Mouse (Mus musculus) kidney, postnatal 0 days (tissue): ENCODE results near the gene Hist1h3a. TPM values are rescaled to one million over a fixed set of nuclear protein-coding genes. Genes with fewer than 3 reads are reported as not detected.
"Not testable (repeated sequence)": the region's sequence is repeated elsewhere in the genome, so short reads cannot be mapped to it uniquely, and the experiment has no call there.

Source experiments
- ATAC-seq: fragments of 200-750 bp; cut with Nextera tagmentation; replicated peaks from 2 replicates; pipeline ENCODE4 v1.8.0; 2017; ENCODE audit warnings: low read depth, moderate number of reproducible peaks, moderate TSS enrichment, moderate library complexity; ENCODE audit not compliant: low FRiP score
- DNase-seq: peaks from one replicate; pipeline ENCODE4 v3.0.0-alpha.2; 2016; ENCODE audit warnings: low spot score
- H3K27ac ChIP-seq: fragments of 300-500 bp; sonication (generic); 2 replicates; pipeline ENCODE4 v1.5.1; 2014; ENCODE audit warnings: mild to moderate bottlenecking
- H3K27me3 ChIP-seq: fragments of 300-500 bp; sonication (generic); 2 replicates; pipeline ENCODE4 v1.6.1; 2014; ENCODE audit warnings: low read length, mixed read lengths; ENCODE audit not compliant: insufficient read depth
- H3K36me3 ChIP-seq: fragments of 300-500 bp; sonication (generic); 2 replicates; pipeline ENCODE4 v1.6.1; 2014; ENCODE audit warnings: low read length, mixed read lengths; ENCODE audit not compliant: insufficient read depth
- H3K4me1 ChIP-seq: fragments of 300-500 bp; sonication (generic); replicated peaks from 2 replicates; pipeline ENCODE4 v1.6.1; 2014; ENCODE audit warnings: antibody characterized with exemption, low read length, mixed read lengths; ENCODE audit not compliant: insufficient read depth
- H3K4me2 ChIP-seq: fragments of 300-500 bp; sonication (generic); 2 replicates; pipeline ENCODE4 v1.6.1; 2014; ENCODE audit warnings: mild to moderate bottlenecking, low read length, moderate library complexity, mixed read lengths
- H3K4me3 ChIP-seq: fragments of 300-500 bp; sonication (generic); replicated peaks from 2 replicates; pipeline ENCODE4 v1.5.1; 2014; ENCODE audit warnings: low read depth, low read length
- H3K9ac ChIP-seq: fragments of 300-500 bp; sonication (generic); 2 replicates; pipeline ENCODE4 v1.6.1; 2014; ENCODE audit warnings: low read depth, low read length
- H3K9me3 ChIP-seq: fragments of 300-500 bp; sonication (generic); replicated peaks from 2 replicates; pipeline ENCODE4 v1.6.1; 2016; ENCODE audit warnings: low read length, inconsistent platforms, mixed read lengths
- CTCF ChIP-seq: IDR thresholded peaks from 2 replicates; pipeline ENCODE4 v1.5.1; 2016; ENCODE audit warnings: antibody characterized with exemption, low read depth, mild to moderate bottlenecking, moderate library complexity
- WGBS: fragments of 180-500 bp; shearing (Covaris S2); extraction: QIAGEN DNeasy Blood & Tissue Kit; methylation state at CpG from one replicate; pipeline ENCODE4 v1.1.7; 2014; 5-methylcytosine and 5-hydroxymethylcytosine counted together
- polyA plus RNA-seq: library from polyadenylated mRNA; unstranded; fragments of >200 nt; fragmentation: Nextera tagmentation; extraction: Ambion mirVana; gene quantifications from 2 replicates; pipeline ENCODE4 v1.2.1, GENCODE M21; 2015

The Hist1h3a gene
- polyA plus RNA-seq, 1 experiment from 2014 or later, result 6.7 TPM

- no peaks in the 10 kb centered on the region for H3K36me3 ChIP-seq
- ATAC-seq (no peak), DNase-seq (no peak)
- H3K4me3 ChIP-seq, result no peak overlapping the region
- 97% methylated on average over 7 of the region's 7 CpGs for WGBS
- H3K4me2 ChIP-seq, result no peak overlapping the region
- no peak overlapping the region for H3K9ac ChIP-seq
- no peak for TF ChIP-seq CTCF
- H3K27ac ChIP-seq, result no peak overlapping the region
- no peaks in the 10 kb centered on the region for H3K4me1 ChIP-seq
- no peaks in the 10 kb centered on the region for H3K27me3 ChIP-seq
- no peaks in the 10 kb centered on the region for H3K9me3 ChIP-seq
These were observed 16.2 kb upstream of the Hist1h3a start for GRCm38 (mm10) chr13:23778339-23778738.

GRCm38 (mm10) chr13:23772561-23773313, 10.6 kb upstream of the Hist1h3a start:
- H3K9ac ChIP-seq, result no peak overlapping the region
- no peaks in the 10 kb centered on the region for H3K4me1 ChIP-seq
- H3K36me3 ChIP-seq, result no peaks in the 10 kb centered on the region
- H3K4me2 ChIP-seq, result peak overlapping the region; percentile 36
- H3K9me3 ChIP-seq, result no peaks in the 10 kb centered on the region
- no peak for TF ChIP-seq CTCF
- no peaks in the 10 kb centered on the region for H3K27me3 ChIP-seq
- peak; percentile 61 for DNase-seq
- 29% methylated on average over 21 of the region's 21 CpGs for WGBS
- no peak overlapping the region for H3K27ac ChIP-seq
- H3K4me3 ChIP-seq, result no peak overlapping the region
- peak; percentile 75; the same call in 1 of the 2 replicates for ATAC-seq

DNA sequence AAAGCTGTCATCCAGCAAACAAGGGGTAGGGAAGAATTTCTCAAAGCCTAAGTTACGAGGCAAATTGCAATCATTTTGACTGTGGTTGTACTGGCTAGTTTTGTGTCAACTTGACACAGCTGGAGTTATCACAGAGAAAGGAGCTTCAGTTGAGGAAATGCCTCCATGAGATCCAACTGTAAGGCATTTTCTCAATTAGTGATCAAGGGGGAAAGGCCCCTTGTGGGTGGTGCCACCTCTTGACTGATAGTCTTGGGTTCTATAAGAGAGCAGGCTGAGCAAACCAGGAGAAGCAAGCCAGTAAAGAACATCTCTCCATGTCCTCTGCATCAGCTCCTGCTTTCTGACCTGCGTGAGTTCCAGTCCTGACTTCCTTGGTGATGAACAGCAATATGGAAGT, 7.4 kb upstream of the Hist1h3a start, which contains the start of gene Trim38:
Gene Trim38, plus strand, starts transcription at position 301 of the 400 bp plus-strand sequence.
- H3K4me3 ChIP-seq, H3K36me3 ChIP-seq, H3K27me3 ChIP-seq, ATAC-seq, DNase-seq, H3K9ac ChIP-seq, H3K27ac ChIP-seq, H3K4me1 ChIP-seq, H3K4me2 ChIP-seq, H3K9me3 ChIP-seq: not testable (repeated sequence)
- WGBS, result 83% methylated on average over 2 of the region's 2 CpGs

GRCm38 (mm10) chr13:23768834-23769397, 6.7 kb upstream of the Hist1h3a start:
- Histone ChIP-seq H3K9me3 (no peaks in the 10 kb centered on the region), H3K4me3 (no peak overlapping the region)
- no peak for TF ChIP-seq CTCF

DNA sequence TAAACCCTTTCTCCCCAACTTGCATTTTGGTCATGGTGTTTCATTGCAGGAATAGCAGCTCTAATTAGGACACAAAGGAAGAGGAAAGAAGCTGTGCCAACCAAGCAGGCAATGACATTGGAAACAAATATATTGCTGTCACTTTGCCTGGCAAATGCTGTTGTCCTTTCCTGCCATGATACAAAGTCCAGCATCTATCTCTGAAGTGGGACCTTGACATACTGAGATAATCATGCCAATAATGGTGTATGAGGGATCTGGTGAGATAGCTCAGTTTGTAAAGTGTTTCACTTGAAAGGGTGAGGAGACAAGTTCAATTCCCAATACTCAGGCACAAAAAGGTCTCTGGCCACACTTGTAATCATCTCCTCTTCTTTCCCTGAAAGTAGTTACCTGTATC, 4.6 kb upstream of the Hist1h3a start:
- Histone ChIP-seq H3K27me3 (no peaks in the 10 kb centered on the region), H3K27ac (no peak overlapping the region), H3K9ac (no peak overlapping the region), H3K36me3 (no peaks in the 10 kb centered on the region), H3K4me1 (peaks cover 10% of the 10 kb centered on the region), H3K4me2 (no peak overlapping the region), H3K9me3 (no peaks in the 10 kb centered on the region), H3K4me3 (no peak overlapping the region)
- no peak for ATAC-seq
- no peak for DNase-seq
- TF ChIP-seq CTCF, result no peak

More at GRCm38 (mm10) chr13:23768834-23769397, 6.7 kb upstream of the Hist1h3a start:
- DNase-seq (no peak), ATAC-seq (no peak)
- H3K27ac ChIP-seq, result no peak overlapping the region
- no peak overlapping the region for H3K4me2 ChIP-seq
- no peak overlapping the region for H3K9ac ChIP-seq
- peaks cover 6% of the 10 kb centered on the region for H3K4me1 ChIP-seq
- 58% methylated on average over 5 of the region's 5 CpGs for WGBS
- H3K27me3 ChIP-seq, result no peaks in the 10 kb centered on the region
- H3K36me3 ChIP-seq, result no peaks in the 10 kb centered on the region

GRCm38 (mm10) chr13:23765172-23765513, 3.0 kb upstream of the Hist1h3a start:
- Histone ChIP-seq H3K27ac (no peak overlapping the region), H3K9ac (no peak overlapping the region), H3K27me3 (no peaks in the 10 kb centered on the region), H3K4me1 (peaks cover 13% of the 10 kb centered on the region), H3K4me3 (no peak overlapping the region), H3K36me3 (no peaks in the 10 kb centered on the region), H3K4me2 (no peak overlapping the region), H3K9me3 (no peaks in the 10 kb centered on the region)
- 78% methylated on average over 1 of the region's 1 CpGs for WGBS
- DNase-seq (no peak), ATAC-seq (no peak)
- TF ChIP-seq CTCF, result no peak
